Mouse (Mus musculus): ENCODE data around the gene Grasp.

Gene Grasp

DNA sequence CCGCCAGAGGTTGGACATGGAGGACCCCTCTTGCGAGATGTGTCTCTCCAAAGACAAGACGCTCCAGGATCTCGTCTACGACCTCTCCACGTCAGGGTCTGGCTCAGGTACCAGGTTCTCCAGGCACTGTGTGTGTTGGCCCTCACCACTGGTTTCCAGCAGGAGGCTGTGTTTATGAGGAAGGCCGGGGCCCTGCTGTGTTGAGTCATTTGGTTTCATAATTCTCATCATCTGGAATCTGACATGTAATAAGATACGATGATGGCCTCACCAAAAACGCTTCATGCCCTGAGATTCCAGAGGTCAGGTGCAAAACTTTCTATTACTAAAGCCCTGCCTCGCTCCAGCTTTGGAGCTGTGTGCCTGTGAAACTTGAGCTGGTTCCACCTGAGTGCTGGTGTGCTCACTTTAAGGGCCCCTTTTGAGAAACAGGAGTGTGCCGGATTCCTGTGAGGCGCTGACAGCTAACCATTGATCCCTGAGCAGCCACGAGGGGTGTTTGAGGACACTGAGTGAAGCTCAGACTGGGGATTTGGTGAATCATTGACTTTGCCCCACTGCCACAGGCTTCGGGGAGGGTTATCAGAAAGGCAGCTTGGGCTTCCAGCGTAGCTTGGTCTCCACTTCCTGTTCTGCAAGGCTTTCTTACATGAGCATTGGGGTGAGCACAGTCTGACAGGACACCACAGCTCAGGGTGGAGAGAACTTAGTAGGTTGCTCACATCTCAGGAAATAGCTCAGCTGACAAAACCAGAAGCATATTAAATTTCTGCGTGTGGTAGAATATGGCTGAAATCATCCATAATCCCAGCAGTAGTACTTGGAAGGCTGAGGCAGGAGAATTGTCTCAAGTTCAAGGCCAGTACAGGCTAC lies 28.8 kb upstream of the Grasp start:
- DNase-seq, result no peak

GRCm38 (mm10) chr15:101196079-101196795 lies 27.8 kb upstream of the Grasp start:
- no peak for DNase-seq

DNA sequence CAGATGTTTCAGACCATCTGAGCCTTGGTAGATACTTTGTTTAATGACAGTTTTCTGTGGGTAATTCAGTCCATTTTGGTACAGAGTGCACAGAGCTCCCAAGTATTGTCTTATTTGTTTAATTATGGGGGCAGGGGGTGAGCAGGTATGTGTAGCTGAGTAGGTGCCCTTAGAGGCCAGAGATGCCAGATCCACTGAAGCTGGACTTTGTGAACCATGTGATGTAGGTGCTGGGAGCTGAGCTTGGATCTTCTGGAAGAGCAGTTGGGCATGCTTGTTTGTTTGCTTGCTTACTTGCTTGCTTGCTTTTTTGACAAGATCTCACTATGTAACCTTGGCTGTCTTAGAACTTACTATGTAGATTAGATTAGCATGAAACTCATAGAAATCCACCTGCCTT lies 27.0 kb upstream of the Grasp start:
- DNase-seq, result no peak

DNA sequence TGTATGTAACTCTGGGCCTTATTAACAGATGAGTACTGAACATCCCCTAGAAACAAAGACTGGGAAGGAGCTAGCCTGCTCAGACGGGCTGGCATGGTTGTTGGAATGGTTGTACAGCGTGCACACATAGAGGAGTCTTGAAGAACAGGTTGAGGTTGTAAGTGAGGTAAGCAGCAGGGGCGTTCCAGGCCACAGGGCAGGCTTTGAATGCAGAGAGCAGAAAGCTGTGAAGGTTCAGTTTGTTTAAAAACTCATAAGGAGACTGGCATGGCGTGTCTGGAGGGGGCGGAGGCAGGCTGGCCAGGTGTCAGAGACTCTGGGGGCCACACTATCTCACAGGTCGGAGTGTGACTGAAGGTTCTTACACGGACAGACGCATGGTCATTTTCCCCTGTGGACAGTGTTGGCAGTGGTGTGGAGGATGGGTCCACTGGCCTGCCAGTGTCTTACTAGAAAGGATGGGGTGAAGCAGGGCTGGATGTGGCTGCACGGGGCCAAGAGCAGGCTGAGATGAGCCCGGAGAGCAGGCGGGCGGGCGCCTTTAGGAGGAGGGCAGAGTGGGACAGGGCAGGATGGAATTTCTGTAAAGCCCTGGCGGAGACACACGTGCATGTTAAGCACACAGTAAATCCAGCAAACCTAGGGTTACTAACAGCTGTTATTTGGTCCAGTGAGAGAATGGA lies 26.4 kb upstream of the Grasp start:
- DNase-seq, result no peak

- DNase-seq, result peak; percentile 62 to 68
Observed at GRCm38 (mm10) chr15:101198218-101198617, 25.8 kb upstream of the Grasp start.

- DNase-seq, result no peak
Observed at GRCm38 (mm10) chr15:101198850-101199249, 25.1 kb upstream of the Grasp start.

GRCm38 (mm10) chr15:101200777-101201295 lies 23.2 kb upstream of the Grasp start:
- DNase-seq, result no peak

- peak; percentile 73 for DNase-seq
Observed at GRCm38 (mm10) chr15:101201414-101201813, 22.6 kb upstream of the Grasp start.

DNA sequence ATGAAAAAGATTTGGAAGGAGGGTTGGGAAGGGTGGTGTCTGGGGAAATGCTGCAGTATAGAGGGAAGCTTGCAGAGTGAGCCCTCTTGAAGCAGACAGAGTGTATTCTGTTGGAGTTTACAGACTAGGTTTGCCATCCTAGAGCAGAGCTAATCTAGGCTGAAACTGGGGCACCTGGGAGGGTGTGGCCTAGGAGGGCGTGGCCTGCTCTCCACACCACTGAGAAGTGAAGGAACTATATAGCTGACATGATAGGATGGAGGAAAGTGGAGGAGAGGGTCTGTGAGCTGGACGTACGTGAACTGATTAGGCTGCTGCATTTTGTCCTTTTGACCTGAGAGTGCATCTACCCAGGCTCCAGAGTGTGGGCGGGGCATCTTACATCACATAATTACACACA lies 20.3 kb upstream of the Grasp start:
- no peak for DNase-seq

DNA sequence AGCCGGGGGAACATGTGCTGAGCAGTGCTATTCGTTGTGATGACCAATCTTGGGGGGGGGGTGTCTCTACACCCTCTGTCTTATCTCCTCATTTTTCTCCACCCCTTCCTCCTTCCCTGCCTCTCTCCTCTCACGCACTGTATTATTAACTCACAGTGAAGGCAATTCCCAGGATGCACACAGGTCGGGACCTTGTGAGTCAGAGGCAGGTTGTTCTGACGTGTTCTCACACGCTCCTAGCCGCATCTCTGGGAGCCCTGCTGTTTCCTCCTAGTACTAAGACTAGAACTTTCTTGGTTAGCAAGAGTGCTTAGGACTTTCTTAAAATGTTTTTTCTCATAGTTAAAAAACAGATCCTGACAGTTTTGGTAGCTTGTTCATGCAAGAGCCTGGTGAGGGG lies 19.2 kb upstream of the Grasp start:
- DNase-seq, result no peak

GRCm38 (mm10) chr15:101210228-101210627 lies 13.8 kb upstream of the Grasp start:
- DNase-seq, result peak; percentile 60 to 69

DNA sequence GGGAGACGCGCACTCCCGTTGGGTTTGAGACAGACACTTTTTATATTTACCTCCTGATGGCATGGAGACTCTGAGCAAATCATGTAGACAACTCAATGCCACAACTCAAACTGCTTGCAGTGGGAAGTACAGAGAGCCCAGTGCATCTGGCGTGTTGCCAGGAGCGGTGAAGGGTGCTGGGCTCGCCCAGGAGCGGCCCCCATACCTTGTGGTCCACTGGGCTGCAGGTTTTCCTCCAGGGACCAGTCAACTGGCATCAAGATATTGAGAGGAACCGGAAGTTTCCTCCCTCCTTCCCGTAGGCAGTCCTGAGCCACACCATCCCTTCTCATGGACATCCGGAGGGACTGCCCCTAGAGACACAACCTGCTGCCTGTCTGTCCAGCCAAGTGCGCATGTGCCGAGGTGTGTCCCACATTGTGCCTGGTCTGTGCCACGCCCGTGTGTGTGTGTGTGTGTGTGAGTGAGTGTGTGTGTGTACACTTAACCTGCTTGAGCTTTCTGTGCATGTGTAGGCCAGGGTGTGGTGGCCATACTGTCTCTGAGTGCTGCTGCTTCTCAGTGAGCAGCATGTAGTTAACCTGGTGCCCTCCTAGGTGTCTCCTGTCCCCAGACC lies 12.9 kb upstream of the Grasp start:
- no peak for DNase-seq

DNA sequence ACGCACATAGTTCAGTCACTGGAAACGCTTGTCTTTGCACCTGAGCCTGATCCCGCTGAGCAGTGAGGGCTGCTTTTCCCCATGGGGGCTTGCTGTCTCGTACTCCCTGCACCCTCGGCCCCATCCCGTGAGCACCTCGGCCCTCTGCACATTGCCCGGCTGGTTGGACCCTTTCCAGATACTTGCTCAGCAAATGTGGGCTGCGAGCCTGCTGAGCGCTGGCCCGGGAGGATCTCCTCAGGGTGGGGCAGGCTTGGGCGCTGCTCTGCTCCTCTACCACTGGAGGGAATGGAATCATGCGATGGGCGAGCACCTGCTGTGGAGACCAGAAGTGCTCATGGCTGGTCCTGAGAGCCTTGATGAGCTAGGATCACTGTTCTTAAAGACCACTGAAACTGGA lies 11.6 kb upstream of the Grasp start:
- no peak for DNase-seq

DNA sequence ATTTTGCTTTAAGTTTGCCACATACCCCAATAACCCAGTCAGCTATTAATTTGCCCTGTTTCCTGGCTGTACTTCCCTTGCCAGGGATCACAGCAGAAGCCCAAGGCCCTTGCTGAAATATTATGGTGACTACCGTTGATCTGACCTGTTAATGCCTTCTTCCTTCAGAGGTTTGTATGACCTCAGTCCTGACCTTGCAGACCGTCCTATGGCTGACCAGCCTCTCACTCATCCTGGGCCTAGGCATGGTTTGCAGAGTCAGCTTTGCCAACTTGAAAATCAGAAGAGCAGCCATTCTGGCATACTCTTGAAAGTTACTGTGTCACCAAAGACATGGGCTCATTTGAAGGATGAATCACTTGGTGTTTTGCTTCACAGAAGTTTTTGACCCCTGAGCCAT lies 8.9 kb upstream of the Grasp start:
- DNase-seq, result no peak

DNA sequence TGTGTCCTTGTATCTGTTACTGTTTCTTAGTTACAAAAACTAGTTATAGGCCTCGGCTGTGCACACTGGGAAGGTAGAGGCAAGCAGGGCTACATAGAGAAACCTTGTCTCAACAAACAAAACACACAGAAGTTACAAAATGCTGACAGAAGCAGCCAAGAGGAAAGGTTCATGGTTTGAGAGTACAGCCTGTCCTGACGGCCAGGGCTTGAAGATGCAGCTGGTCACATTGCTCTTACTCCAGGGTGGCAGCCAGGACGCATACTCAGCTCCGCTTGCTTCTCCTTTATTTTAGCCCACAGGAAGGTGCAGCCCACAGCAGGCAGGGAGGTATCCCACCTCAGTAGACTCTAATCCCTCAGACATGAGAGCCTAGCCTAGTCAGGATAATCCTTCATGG lies 8.0 kb upstream of the Grasp start:
- no peak for DNase-seq

- DNase-seq, result no peak
Observed at GRCm38 (mm10) chr15:101220905-101221297, 3.1 kb upstream of the Grasp start.

DNA sequence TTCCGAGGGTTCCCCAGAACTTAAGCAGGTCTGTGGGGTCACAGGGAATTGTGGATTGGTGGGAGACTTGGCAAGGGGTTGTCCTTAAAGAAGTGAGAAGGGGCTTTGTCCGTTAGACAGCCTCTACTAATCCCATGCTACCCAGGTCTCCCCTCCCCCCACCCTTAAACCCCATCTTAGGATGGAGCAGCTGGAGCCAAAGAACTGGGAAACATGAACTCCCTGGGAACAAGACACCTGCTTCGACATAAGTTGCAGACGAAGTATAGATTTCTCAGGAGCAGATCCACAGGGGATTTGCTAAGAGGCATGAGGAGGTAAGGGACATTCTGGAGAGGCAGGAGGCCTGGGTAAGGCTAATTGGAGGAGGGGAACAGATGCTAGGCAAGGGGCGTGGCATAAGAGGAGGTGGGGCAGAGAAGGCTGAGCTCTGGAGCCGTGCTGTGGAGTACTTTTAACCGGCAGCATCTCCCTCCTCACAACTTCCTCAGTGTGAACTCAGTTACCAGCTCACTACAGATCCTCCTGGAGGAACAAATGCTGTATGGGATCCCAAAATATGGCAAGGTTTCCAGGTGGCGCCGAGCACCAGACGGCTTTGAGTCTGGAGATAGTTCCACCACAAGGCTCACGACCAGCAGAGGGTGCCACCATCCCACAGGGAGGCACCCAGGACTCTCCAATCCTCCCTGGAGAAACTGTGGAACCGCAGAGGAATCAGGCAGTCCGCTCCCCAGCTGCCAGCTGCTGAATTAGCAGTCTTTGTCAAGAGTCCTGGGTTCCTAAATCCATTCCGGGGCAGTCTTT lies 2.5 kb upstream of the Grasp start:
- peak; percentile 89 to 91 for DNase-seq

DNA sequence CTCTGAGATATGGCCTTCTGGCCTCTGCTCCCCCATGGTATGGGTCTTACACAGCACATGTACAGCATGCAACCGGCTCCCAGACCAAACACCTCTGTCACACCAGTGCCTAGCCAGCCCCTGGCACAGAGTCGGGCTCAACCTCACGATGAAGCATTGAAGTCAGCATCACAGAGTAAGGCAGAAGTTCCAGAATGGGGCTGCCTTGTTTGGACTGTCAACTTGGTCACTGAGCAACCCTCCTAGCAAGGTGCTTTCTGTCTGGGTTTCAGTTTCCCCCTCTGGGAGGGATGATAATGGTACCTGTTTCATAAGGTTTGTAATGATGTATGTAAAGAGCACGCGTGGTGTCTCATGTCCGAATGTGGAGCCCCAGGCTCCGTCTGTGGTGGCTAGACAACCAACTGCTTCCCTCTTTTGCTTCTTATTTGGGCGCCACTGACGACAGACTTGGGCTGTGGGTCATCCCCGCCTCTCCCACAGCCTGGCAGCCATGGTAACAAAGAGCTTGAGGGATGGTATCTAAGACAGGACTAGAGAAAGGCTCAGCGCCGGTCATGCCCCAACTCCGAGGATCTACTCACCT lies 998 bp upstream of the Grasp start:
- no peak for DNase-seq

DNA sequence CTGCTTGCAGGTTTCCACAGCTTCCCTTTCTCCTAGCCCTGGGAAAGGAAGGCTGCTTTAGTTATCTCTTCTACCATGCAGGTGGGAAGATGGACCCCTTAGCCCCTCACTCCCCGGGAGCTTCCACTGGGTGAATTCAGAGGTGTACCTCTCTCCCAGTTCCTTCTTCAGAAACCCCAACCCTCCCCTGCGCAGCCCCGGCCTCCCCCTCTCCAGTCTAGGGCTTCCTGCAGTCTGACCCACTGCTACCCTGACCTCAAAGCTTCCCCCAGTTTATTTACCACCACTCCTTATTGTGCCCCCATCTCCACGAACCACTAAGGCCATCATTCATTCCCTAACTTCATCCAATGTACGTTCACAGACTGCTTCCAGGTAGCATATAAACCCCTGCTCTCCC lies 392 bp upstream of the Grasp start:
- DNase-seq, result no peak

DNA sequence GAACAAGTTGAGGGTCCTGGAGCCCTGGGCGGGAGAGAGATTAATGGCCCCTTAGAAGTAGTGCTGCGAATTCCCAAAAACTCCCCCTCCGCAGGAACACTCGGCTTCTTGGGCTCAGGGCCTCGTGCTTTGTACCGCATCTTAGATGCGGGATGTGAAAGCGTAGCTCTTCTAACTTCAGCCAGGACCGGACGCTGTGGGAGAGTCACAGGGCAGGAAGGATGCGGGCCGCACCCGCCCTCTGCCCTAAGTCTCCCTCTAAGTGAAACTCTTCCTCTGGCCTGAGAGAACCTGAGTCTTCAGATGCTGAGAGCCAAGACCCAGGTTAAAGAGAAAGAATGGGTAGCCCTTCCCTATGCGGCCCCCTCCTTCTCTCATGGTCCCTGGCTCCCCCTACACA lies 989 bp downstream of the Grasp start:
- DNase-seq, result no peak

DNA sequence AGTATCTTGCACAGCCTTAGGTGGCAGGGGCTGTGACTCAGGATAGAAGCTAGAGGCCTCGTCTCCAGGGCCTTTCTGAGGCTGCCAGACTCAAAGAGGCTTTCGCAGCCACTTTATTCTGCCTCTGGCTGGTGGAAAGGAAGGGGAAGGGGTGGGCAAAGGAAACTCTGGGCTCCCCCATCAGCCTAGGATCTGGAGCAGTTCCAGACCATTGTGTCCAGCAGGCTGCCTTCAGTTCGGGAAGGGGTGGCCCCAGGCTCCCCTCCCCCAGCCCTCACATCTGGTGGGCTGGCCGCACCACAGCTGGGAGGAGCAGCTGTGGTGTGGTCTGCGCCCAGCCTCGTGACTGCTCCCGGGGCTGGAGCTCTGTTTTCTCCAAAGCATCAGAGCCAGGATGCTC lies 4.0 kb downstream of the Grasp start:
- no peak for DNase-seq

Measured in cerebellum, postnatal 36 days (tissue).